Mouse (Mus musculus) liver, postnatal 0 days (tissue): ENCODE data around the gene Zfp428. TPM values are rescaled to one million over a fixed set of nuclear protein-coding genes. Genes with fewer than 3 reads are reported as not detected.

Experiments
- ATAC-seq: fragments of 200-750 bp; cut with Nextera tagmentation; 2 replicates; pipeline ENCODE4 v1.8.0; 2017; ENCODE audit warnings: mild to moderate bottlenecking, moderate library complexity
- DNase-seq: peaks from one replicate; pipeline ENCODE4 v3.0.0-alpha.2; 2016
- H3K27ac ChIP-seq: fragments of 300-500 bp; sonication (generic); 2 replicates; pipeline ENCODE4 v1.5.1; 2014; ENCODE audit warnings: antibody characterized with exemption, moderate library complexity, mild to moderate bottlenecking, low read depth
- H3K27me3 ChIP-seq: fragments of 300-500 bp; sonication (generic); 2 replicates; pipeline ENCODE4 v1.6.1; 2014; ENCODE audit warnings: low read length, control low read depth, mixed read lengths; ENCODE audit not compliant: insufficient read depth
- H3K36me3 ChIP-seq: fragments of 300-500 bp; sonication (generic); replicated peaks from 2 replicates; pipeline ENCODE4 v1.6.1; 2014; ENCODE audit warnings: mild to moderate bottlenecking, control low read depth, low read length, moderate library complexity, mixed read lengths; ENCODE audit not compliant: insufficient read depth
- H3K4me1 ChIP-seq: fragments of 300-500 bp; sonication (generic); 2 replicates; pipeline ENCODE4 v1.6.1; 2014; ENCODE audit warnings: antibody characterized with exemption, mild to moderate bottlenecking, control low read depth; ENCODE audit not compliant: insufficient read depth
- H3K4me2 ChIP-seq: fragments of 300-500 bp; sonication (generic); 2 replicates; pipeline ENCODE4 v1.6.1; 2014; ENCODE audit warnings: low read depth, mild to moderate bottlenecking, low read length, moderate library complexity, mixed read lengths
- H3K4me3 ChIP-seq: fragments of 300-500 bp; sonication (generic); 2 replicates; pipeline ENCODE4 v1.5.1; 2014; ENCODE audit warnings: low read depth, low read length
- H3K9ac ChIP-seq: fragments of 300-500 bp; sonication (generic); replicated peaks from 2 replicates; pipeline ENCODE4 v1.6.1; 2014; ENCODE audit warnings: mild to moderate bottlenecking, moderate library complexity
- H3K9me3 ChIP-seq: fragments of 300-500 bp; sonication (generic); 2 replicates; pipeline ENCODE4 v1.6.1; 2016; ENCODE audit warnings: mild to moderate bottlenecking, control low read depth, low read length, mixed read lengths
- CTCF ChIP-seq: sonication (generic); IDR thresholded peaks from 2 replicates; pipeline ENCODE4 v1.5.1; 2016; ENCODE audit warnings: antibody characterized with exemption, low read depth
- EP300 ChIP-seq: IDR thresholded peaks from 2 replicates; pipeline ENCODE4 v1.6.1; 2016; ENCODE audit warnings: antibody characterized with exemption, low read depth, mild to moderate bottlenecking
- WGBS: fragments of 180-500 bp; shearing (Covaris S2); extraction: QIAGEN DNeasy Blood & Tissue Kit; methylation state at CpG from one replicate; pipeline ENCODE4 v1.1.7; 2014; ENCODE audit not compliant: insufficient replicate concordance; 5-methylcytosine and 5-hydroxymethylcytosine counted together
- polyA plus RNA-seq: library from polyadenylated mRNA; unstranded; fragments of >200 nt; fragmentation: Nextera tagmentation; extraction: Ambion mirVana; gene quantifications from 2 replicates; pipeline ENCODE4 v1.2.1, GENCODE M21; 2015

The Zfp428 gene
- polyA plus RNA-seq, 1 experiment from 2014 or later = 4.1 TPM

- TF ChIP-seq EP300 = no peak
- no peak for TF ChIP-seq CTCF
- H3K4me3 ChIP-seq = no peak overlapping the region
These were observed 16.0 kb downstream of the Zfp428 start for GRCm38 (mm10) chr7:24522805-24523204.

GRCm38 (mm10) chr7:24523723-24524122, 16.9 kb downstream of the Zfp428 start:
- Histone ChIP-seq H3K9me3 (no peaks in the 10 kb centered on the region), H3K4me3 (no peak overlapping the region), H3K9ac (no peak overlapping the region), H3K4me2 (no peak overlapping the region), H3K27ac (no peak overlapping the region), H3K27me3 (no peaks in the 10 kb centered on the region), H3K4me1 (no peaks in the 10 kb centered on the region), H3K36me3 (no peaks in the 10 kb centered on the region)
- no peak for DNase-seq
- 64% methylated on average over 6 of the region's 6 CpGs for WGBS
- ATAC-seq = no peak
- TF ChIP-seq EP300 (no peak), CTCF (no peak)

More at GRCm38 (mm10) chr7:24522805-24523204, 16.0 kb downstream of the Zfp428 start:
- Histone ChIP-seq H3K36me3 (no peaks in the 10 kb centered on the region), H3K27ac (no peak overlapping the region), H3K9me3 (no peaks in the 10 kb centered on the region), H3K9ac (no peak overlapping the region), H3K4me1 (no peaks in the 10 kb centered on the region), H3K4me2 (no peak overlapping the region), H3K27me3 (no peaks in the 10 kb centered on the region)
- ATAC-seq (no peak), DNase-seq (no peak)
- WGBS = 50% methylated on average over 5 of the region's 5 CpGs

GRCm38 (mm10) chr7:24524978-24525377, 18.2 kb downstream of the Zfp428 start:
- no peak overlapping the region for H3K4me2 ChIP-seq
- WGBS = 79% methylated on average over 6 of the region's 6 CpGs
- DNase-seq = no peak
- peaks cover 8% of the 10 kb centered on the region for H3K4me1 ChIP-seq
- ATAC-seq = no peak
- H3K9ac ChIP-seq = no peak overlapping the region
- H3K27me3 ChIP-seq = no peaks in the 10 kb centered on the region
- no peak overlapping the region for H3K4me3 ChIP-seq
- no peaks in the 10 kb centered on the region for H3K36me3 ChIP-seq
- H3K27ac ChIP-seq = no peak overlapping the region
- no peak for TF ChIP-seq EP300
- TF ChIP-seq CTCF = peak; percentile 4; the same call in 1 of the 2 replicates
- no peaks in the 10 kb centered on the region for H3K9me3 ChIP-seq

GRCm38 (mm10) chr7:24525686-24526420, 19.0 kb downstream of the Zfp428 start:
- Histone ChIP-seq H3K27ac (no peak overlapping the region), H3K4me3 (no peak overlapping the region), H3K4me2 (no peak overlapping the region), H3K36me3 (no peaks in the 10 kb centered on the region), H3K4me1 (peaks cover 8% of the 10 kb centered on the region), H3K9me3 (no peaks in the 10 kb centered on the region), H3K9ac (no peak overlapping the region), H3K27me3 (no peaks in the 10 kb centered on the region)
- ATAC-seq (no peak), DNase-seq (no peak)
- 86% methylated on average over 12 of the region's 12 CpGs for WGBS
- no peak for TF ChIP-seq CTCF
- TF ChIP-seq EP300 = no peak

GRCm38 (mm10) chr7:24528861-24529260, 22.1 kb downstream of the Zfp428 start:
- no peaks in the 10 kb centered on the region for H3K9me3 ChIP-seq
- WGBS = 82% methylated on average over 11 of the region's 11 CpGs
- ATAC-seq (no peak), DNase-seq (no peak)
- TF ChIP-seq CTCF (no peak), EP300 (no peak; the same call in 1 of the 2 replicates)
- H3K4me3 ChIP-seq = no peak overlapping the region
- peaks cover 17% of the 10 kb centered on the region for H3K4me1 ChIP-seq
- no peak overlapping the region for H3K4me2 ChIP-seq
- H3K36me3 ChIP-seq = peaks cover 9% of the 10 kb centered on the region
- no peak overlapping the region for H3K9ac ChIP-seq
- H3K27ac ChIP-seq = no peak overlapping the region
- H3K27me3 ChIP-seq = no peaks in the 10 kb centered on the region

- Histone ChIP-seq H3K27ac (peak overlapping the region; percentile 93), H3K27me3 (no peaks in the 10 kb centered on the region), H3K4me1 (peaks cover 17% of the 10 kb centered on the region), H3K4me2 (peak overlapping the region; percentile 99), H3K9me3 (no peaks in the 10 kb centered on the region), H3K9ac (peak overlapping the region; percentile 88), H3K4me3 (peak overlapping the region; percentile 57), H3K36me3 (peaks cover 16% of the 10 kb centered on the region)
- no peak for DNase-seq
- WGBS = 53% methylated on average over 11 of the region's 11 CpGs
- TF ChIP-seq EP300 = no peak
- ATAC-seq = no peak
These were observed 22.8 kb downstream of the Zfp428 start for GRCm38 (mm10) chr7:24529580-24529979.
